Mouse (Mus musculus) thymus, adult 2 months (tissue): Measurements from ENCODE around the gene Acad10.

Experiments
- CTCF ChIP-seq: fragments of 200-500 bp; IDR thresholded peaks from 2 replicates; pipeline ENCODE4 v1.5.1; 2012; ENCODE audit warnings: mild to moderate bottlenecking, control low read depth, low read length, moderate library complexity, borderline replicate concordance; ENCODE audit not compliant: control insufficient read depth, poor library complexity, insufficient read depth; ENCODE audit errors: extremely low read depth
- POLR2A ChIP-seq: fragments of 200-500 bp; IDR thresholded peaks from 2 replicates; pipeline ENCODE4 v1.6.1; 2012; ENCODE audit warnings: mild to moderate bottlenecking, low read length, control low read depth, moderate library complexity; ENCODE audit not compliant: control insufficient read depth, poor library complexity, insufficient read depth; ENCODE audit errors: extremely low read depth

- TF ChIP-seq CTCF, result no peak
- TF ChIP-seq POLR2A, result no peak
These were observed 36.4 kb upstream of the Acad10 start for GRCm38 (mm10) chr5:121696761-121697160.
